Mouse (Mus musculus): ENCODE data around the gene Ogfod2. TPM values are rescaled to one million over a fixed set of nuclear protein-coding genes. Genes with fewer than 3 reads are reported as not detected.

Gene Ogfod2
- polyA plus RNA-seq, 1 experiment from 2014 or later = 15.0 TPM

DNA sequence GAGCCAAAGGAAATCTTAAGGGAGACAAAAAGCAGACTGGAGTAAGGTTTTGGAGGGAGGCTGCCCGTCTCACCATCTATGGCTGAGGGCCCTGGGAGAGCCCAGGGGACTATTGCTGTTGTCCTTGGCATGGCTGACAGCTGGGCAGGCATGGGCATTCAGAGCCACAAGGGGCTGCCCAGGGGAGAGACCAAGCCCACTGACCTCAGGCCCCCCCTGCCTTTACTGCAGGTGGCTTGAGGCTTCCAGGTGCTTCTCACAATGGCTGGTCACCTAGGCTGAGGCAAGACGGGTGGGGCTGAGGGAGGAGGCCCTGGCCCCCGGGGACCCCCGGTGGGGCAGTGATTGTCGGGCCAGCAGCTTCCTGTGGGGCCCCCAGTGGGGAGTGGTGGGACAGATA lies 7.1 kb downstream of the Ogfod2 start:
- H3K4me1 ChIP-seq (ENCODE audit: control insufficient read depth, low read depth, low read length) = peaks cover 24% of the 10 kb centered on the region
- H3K4me2 ChIP-seq (ENCODE audit: low read depth, low read length) = no peak overlapping the region
- no peak overlapping the region for H3K27ac ChIP-seq (ENCODE audit: low read length)
- no peak overlapping the region for H3K4me3 ChIP-seq (ENCODE audit: low read depth, low read length)
- no peaks in the 10 kb centered on the region for H3K27me3 ChIP-seq (ENCODE audit: control insufficient read depth, insufficient read depth, low read depth, low read length)
- no peak overlapping the region for H3K9ac ChIP-seq (ENCODE audit: low read depth, low read length)
- no peaks in the 10 kb centered on the region for H3K9me3 ChIP-seq (replicated peaks; ENCODE audit: control insufficient read depth, low read length)
- no peak for ATAC-seq (ENCODE audit: low read depth)
- WGBS (ENCODE audit: insufficient replicate concordance) = 50% methylated on average over 5 of the region's 5 CpGs
- peaks cover 11% of the 10 kb centered on the region for H3K36me3 ChIP-seq (ENCODE audit: control insufficient read depth, insufficient read depth)

DNA sequence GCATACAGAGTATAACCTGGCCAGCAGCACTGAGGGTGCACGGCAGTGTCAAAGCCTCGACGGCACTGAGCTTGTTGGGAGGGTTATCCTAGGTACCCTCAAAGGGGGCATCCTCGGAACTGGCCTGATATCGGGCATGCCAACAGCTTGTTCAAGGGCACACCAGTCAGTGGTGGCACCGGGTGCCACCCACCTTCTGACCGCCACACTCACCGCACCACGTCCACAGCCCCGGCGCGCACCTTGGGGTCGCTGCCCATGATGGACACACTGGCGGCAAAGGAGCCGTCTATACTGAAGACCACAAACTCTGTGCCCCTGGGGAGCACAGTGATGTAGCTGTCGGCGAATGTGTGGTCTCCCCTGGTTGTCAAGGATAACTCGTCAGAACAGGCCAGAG lies 10.3 kb downstream of the Ogfod2 start:
- Histone ChIP-seq H3K9me3 (replicated peaks; ENCODE audit: control insufficient read depth, low read length) (no peaks in the 10 kb centered on the region), H3K4me2 (ENCODE audit: low read depth, low read length) (no peak overlapping the region), H3K9ac (ENCODE audit: low read depth, low read length) (no peak overlapping the region), H3K4me3 (ENCODE audit: low read depth, low read length) (no peak overlapping the region), H3K36me3 (ENCODE audit: control insufficient read depth, insufficient read depth) (peaks cover 11% of the 10 kb centered on the region), H3K27me3 (ENCODE audit: control insufficient read depth, insufficient read depth, low read depth, low read length) (no peaks in the 10 kb centered on the region), H3K27ac (ENCODE audit: low read length) (no peak overlapping the region), H3K4me1 (ENCODE audit: control insufficient read depth, low read depth, low read length) (peaks cover 4% of the 10 kb centered on the region; the same call in 1 of the 2 replicates)
- no peak for ATAC-seq (ENCODE audit: low read depth)
- WGBS (ENCODE audit: insufficient replicate concordance) = 85% methylated on average over 18 of the region's 18 CpGs

DNA sequence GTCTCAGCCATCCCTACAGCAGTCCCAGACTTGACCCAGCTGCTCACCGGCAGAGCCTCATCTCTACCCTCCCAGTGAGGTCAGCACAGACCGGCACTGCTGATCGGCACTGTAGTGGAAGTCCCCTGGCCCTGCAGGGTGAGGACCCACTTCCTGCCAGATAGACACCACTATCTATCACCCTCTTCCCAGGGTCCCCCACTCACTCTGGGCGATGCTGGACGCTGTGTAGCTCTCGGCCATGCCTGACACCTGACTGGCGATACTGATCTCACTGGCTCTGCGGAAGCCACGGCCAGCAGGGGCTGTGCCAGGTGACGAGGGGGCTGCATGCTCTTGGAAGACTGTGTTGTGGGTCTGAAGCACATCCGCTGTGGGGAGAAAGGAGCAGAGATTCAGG lies 13.0 kb downstream of the Ogfod2 start:
- H3K27ac ChIP-seq (ENCODE audit: low read length) = no peak overlapping the region
- H3K9ac ChIP-seq (ENCODE audit: low read depth, low read length) = no peak overlapping the region
- H3K9me3 ChIP-seq (replicated peaks; ENCODE audit: control insufficient read depth, low read length) = no peaks in the 10 kb centered on the region
- H3K4me1 ChIP-seq (ENCODE audit: control insufficient read depth, low read depth, low read length) = no peaks in the 10 kb centered on the region
- no peak for ATAC-seq (ENCODE audit: low read depth)
- no peaks in the 10 kb centered on the region for H3K27me3 ChIP-seq (ENCODE audit: control insufficient read depth, insufficient read depth, low read depth, low read length)
- WGBS (ENCODE audit: insufficient replicate concordance) = 72% methylated on average over 11 of the region's 11 CpGs
- peaks cover 7% of the 10 kb centered on the region for H3K36me3 ChIP-seq (ENCODE audit: control insufficient read depth, insufficient read depth)
- no peak overlapping the region for H3K4me2 ChIP-seq (ENCODE audit: low read depth, low read length)
- no peak overlapping the region for H3K4me3 ChIP-seq (ENCODE audit: low read depth, low read length)

DNA sequence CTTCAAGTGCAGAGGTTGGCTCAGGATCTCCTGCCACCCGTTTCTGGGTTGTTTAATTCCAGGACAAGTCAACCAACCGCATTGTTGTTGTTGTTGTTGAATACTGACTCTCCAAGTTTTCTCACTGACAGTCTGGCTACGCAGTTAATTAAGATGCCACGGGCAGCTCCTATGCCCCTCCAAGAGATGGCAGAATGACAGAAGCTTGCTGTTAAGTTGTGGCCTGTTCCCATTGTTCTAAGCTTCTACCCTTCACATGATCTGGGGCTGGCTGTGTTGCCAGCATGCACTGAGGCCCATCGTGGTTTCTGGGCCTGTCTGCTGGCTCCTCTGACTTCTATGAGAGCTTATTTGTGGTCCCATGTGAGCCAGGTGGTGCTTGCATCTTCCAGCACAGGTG lies 22.2 kb downstream of the Ogfod2 start:
- H3K4me1 ChIP-seq (ENCODE audit: control insufficient read depth, low read depth, low read length) = no peaks in the 10 kb centered on the region
- no peak overlapping the region for H3K4me3 ChIP-seq (ENCODE audit: low read depth, low read length)
- H3K9ac ChIP-seq (ENCODE audit: low read depth, low read length) = no peak overlapping the region
- H3K27me3 ChIP-seq (ENCODE audit: control insufficient read depth, insufficient read depth, low read depth, low read length) = no peaks in the 10 kb centered on the region
- WGBS (ENCODE audit: insufficient replicate concordance) = 73% methylated on average over 5 of the region's 5 CpGs
- no peaks in the 10 kb centered on the region for H3K36me3 ChIP-seq (ENCODE audit: control insufficient read depth, insufficient read depth)
- no peaks in the 10 kb centered on the region for H3K9me3 ChIP-seq (replicated peaks; ENCODE audit: control insufficient read depth, low read length)
- no peak overlapping the region for H3K27ac ChIP-seq (ENCODE audit: low read length)
- ATAC-seq (ENCODE audit: low read depth) = no peak
- no peak overlapping the region for H3K4me2 ChIP-seq (ENCODE audit: low read depth, low read length)

DNA sequence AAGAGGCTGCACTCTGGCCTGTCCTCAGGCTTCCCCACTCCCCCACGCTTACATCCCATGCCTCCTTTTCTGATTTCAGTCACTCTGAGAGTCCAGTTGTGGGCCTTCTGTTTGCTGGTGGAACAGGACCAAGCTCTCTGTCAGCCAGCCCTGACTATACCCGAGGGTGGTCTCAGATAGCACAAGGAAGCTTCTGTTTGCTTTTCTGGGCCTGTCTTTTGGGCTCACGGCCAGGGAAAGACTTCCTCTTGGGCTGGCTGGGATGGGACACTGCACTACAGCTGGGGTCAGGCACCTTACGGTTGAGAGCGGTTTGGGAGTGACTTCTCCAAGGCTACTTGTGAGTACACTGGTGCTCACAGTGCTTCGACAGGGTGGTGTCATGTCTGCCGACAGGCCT lies 26.0 kb downstream of the Ogfod2 start:
- Histone ChIP-seq H3K9me3 (replicated peaks; ENCODE audit: control insufficient read depth, low read length) (no peaks in the 10 kb centered on the region), H3K9ac (ENCODE audit: low read depth, low read length) (no peak overlapping the region), H3K4me3 (ENCODE audit: low read depth, low read length) (no peak overlapping the region), H3K36me3 (ENCODE audit: control insufficient read depth, insufficient read depth) (peaks cover 12% of the 10 kb centered on the region), H3K27me3 (ENCODE audit: control insufficient read depth, insufficient read depth, low read depth, low read length) (no peaks in the 10 kb centered on the region), H3K27ac (ENCODE audit: low read length) (no peak overlapping the region), H3K4me2 (ENCODE audit: low read depth, low read length) (no peak overlapping the region), H3K4me1 (ENCODE audit: control insufficient read depth, low read depth, low read length) (no peaks in the 10 kb centered on the region)
- WGBS (ENCODE audit: insufficient replicate concordance) = 75% methylated on average over 7 of the region's 7 CpGs
- ATAC-seq (ENCODE audit: low read depth) = no peak

DNA sequence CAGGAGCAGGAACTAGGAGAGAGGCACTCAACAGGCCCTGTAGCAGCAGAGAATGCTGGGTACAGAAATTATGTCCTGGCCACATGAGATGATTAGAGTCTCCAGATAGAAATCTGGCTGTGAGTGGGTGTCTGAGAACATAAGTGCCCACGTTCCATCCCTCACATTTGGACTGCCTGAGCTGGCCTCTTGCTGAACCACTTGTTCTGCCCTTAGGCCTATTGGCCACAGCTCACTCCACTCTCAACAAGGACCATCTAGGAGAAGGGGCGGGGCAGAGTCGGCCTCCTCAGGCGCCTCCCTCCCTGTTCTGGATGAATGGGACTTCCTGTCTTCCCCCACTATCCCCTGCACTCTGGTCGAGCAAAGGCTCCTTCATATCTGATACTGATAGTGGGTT lies 36.9 kb downstream of the Ogfod2 start:
- 43% methylated on average over 5 of the region's 5 CpGs for WGBS (ENCODE audit: insufficient replicate concordance)

DNA sequence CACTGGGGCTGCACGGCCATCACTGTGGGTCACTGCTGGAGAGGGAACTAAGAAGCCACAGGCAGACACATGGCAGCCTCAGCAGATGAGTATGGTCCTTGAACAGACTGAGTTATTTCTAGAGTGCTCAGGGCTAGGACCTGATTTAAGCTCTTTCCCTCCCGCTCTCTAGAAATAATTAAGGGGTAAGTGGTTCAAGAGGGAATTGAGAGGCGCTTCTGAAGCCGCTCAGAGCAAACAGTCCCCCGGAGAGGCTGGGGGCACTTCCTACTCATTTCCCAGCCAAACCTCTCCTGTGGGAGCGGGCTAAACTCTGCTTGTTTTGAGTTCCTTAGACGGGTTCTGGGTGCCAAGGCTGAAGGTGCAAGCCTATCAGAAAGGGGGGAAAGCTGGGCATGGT lies 38.8 kb downstream of the Ogfod2 start:
- Histone ChIP-seq H3K4me1 (ENCODE audit: control insufficient read depth, low read depth, low read length) (no peaks in the 10 kb centered on the region), H3K27me3 (ENCODE audit: control insufficient read depth, insufficient read depth, low read depth, low read length) (no peaks in the 10 kb centered on the region), H3K36me3 (ENCODE audit: control insufficient read depth, insufficient read depth) (no peaks in the 10 kb centered on the region), H3K4me3 (ENCODE audit: low read depth, low read length) (no peak overlapping the region), H3K9ac (ENCODE audit: low read depth, low read length) (no peak overlapping the region), H3K27ac (ENCODE audit: low read length) (no peak overlapping the region), H3K4me2 (ENCODE audit: low read depth, low read length) (no peak overlapping the region), H3K9me3 (replicated peaks; ENCODE audit: control insufficient read depth, low read length) (no peaks in the 10 kb centered on the region)
- 84% methylated on average over 7 of the region's 7 CpGs for WGBS (ENCODE audit: insufficient replicate concordance)
- ATAC-seq (ENCODE audit: low read depth) = no peak

More for the DNA sequence above, 36.9 kb downstream of the Ogfod2 start:
- Histone ChIP-seq H3K9me3 (replicated peaks; ENCODE audit: control insufficient read depth, low read length) (no peaks in the 10 kb centered on the region), H3K36me3 (ENCODE audit: control insufficient read depth, insufficient read depth) (no peaks in the 10 kb centered on the region), H3K4me3 (ENCODE audit: low read depth, low read length) (no peak overlapping the region), H3K27ac (ENCODE audit: low read length) (no peak overlapping the region), H3K4me2 (ENCODE audit: low read depth, low read length) (no peak overlapping the region), H3K27me3 (ENCODE audit: control insufficient read depth, insufficient read depth, low read depth, low read length) (no peaks in the 10 kb centered on the region), H3K4me1 (ENCODE audit: control insufficient read depth, low read depth, low read length) (no peaks in the 10 kb centered on the region), H3K9ac (ENCODE audit: low read depth, low read length) (no peak overlapping the region)
- ATAC-seq (ENCODE audit: low read depth) = no peak

DNA sequence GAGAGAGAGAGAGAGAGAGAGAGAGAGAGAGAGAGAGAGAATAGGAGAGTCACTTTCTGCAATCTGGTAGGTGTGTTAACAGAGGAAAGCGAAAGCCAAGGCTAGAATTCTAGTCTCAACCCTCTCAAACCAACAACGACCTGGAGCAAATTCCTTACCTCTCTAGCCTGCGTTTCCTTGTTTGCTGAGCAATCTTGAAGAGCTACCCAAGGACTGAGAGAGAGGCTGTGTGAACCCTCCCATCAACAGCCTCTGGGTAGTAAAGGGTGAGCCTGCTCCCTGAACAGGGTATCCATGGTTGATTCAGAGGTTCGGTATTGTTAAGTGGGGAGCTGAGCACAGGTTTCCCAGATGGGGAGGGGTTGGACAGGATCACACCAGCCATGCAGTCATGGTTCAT lies 40.6 kb downstream of the Ogfod2 start:
- WGBS (ENCODE audit: insufficient replicate concordance) = 75% methylated on average over 4 of the region's 4 CpGs
- H3K4me3 ChIP-seq (ENCODE audit: low read depth, low read length) = no peak overlapping the region
- H3K9me3 ChIP-seq (replicated peaks; ENCODE audit: control insufficient read depth, low read length) = no peaks in the 10 kb centered on the region
- no peaks in the 10 kb centered on the region for H3K36me3 ChIP-seq (ENCODE audit: control insufficient read depth, insufficient read depth)
- no peak overlapping the region for H3K4me2 ChIP-seq (ENCODE audit: low read depth, low read length)
- no peaks in the 10 kb centered on the region for H3K4me1 ChIP-seq (ENCODE audit: control insufficient read depth, low read depth, low read length)
- no peak for ATAC-seq (ENCODE audit: low read depth)
- H3K27me3 ChIP-seq (ENCODE audit: control insufficient read depth, insufficient read depth, low read depth, low read length) = no peaks in the 10 kb centered on the region
- no peak overlapping the region for H3K9ac ChIP-seq (ENCODE audit: low read depth, low read length)
- H3K27ac ChIP-seq (ENCODE audit: low read length) = no peak overlapping the region

DNA sequence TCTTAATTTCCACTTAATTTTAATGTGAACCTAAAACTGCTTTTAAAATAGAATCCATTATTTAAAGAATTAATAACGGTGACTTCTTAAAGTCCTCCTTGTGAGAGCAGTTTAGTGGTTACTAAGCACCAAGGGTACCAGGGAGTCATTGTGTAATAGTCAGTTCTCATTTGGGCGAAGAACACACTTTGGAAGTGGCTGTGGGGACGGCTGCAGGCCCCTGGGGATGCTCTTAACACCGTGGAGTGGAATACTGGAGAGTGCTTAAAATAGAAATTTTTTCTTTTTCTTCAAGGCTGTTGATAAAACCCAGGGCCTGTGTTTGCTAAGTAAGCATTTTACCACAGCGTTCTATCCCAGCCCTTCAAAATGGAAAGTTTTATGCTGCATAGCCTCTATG lies 43.8 kb downstream of the Ogfod2 start:
- ATAC-seq (ENCODE audit: low read depth) = no peak
- no peak overlapping the region for H3K4me3 ChIP-seq (ENCODE audit: low read depth, low read length)
- no peaks in the 10 kb centered on the region for H3K36me3 ChIP-seq (ENCODE audit: control insufficient read depth, insufficient read depth)
- no peak overlapping the region for H3K9ac ChIP-seq (ENCODE audit: low read depth, low read length)
- no peak overlapping the region for H3K27ac ChIP-seq (ENCODE audit: low read length)
- no peak overlapping the region for H3K4me2 ChIP-seq (ENCODE audit: low read depth, low read length)
- no peaks in the 10 kb centered on the region for H3K4me1 ChIP-seq (ENCODE audit: control insufficient read depth, low read depth, low read length)
- H3K27me3 ChIP-seq (ENCODE audit: control insufficient read depth, insufficient read depth, low read depth, low read length) = no peaks in the 10 kb centered on the region
- H3K9me3 ChIP-seq (replicated peaks; ENCODE audit: control insufficient read depth, low read length) = no peaks in the 10 kb centered on the region
- 70% methylated on average over 5 of the region's 5 CpGs for WGBS (ENCODE audit: insufficient replicate concordance)

DNA sequence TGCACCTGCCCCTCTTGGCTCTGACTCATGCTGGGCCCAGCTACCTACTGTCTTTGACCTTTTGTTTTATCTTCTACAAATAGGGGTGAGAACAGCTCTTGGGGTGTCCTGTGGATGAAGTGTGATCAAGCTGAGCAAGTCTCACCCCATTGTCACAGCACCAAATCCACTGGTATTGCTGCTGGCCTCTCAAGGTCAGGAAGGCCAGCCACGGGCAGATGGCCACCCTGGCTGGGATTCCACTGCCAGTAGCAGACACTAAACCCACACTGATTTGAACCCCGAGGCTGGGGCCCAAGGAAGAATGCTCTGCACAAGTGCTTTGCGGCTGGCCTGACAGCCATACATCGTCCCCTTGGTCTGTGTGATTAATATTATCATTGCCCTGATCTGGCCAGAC lies 46.2 kb downstream of the Ogfod2 start:
- no peaks in the 10 kb centered on the region for H3K9me3 ChIP-seq (replicated peaks; ENCODE audit: control insufficient read depth, low read length)
- peaks cover 4% of the 10 kb centered on the region for H3K4me1 ChIP-seq (ENCODE audit: control insufficient read depth, low read depth, low read length)
- no peak overlapping the region for H3K4me3 ChIP-seq (ENCODE audit: low read depth, low read length)
- no peak overlapping the region for H3K27ac ChIP-seq (ENCODE audit: low read length)
- no peak for ATAC-seq (ENCODE audit: low read depth)
- no peak overlapping the region for H3K4me2 ChIP-seq (ENCODE audit: low read depth, low read length)
- 58% methylated on average over 4 of the region's 4 CpGs for WGBS (ENCODE audit: insufficient replicate concordance)
- H3K27me3 ChIP-seq (ENCODE audit: control insufficient read depth, insufficient read depth, low read depth, low read length) = no peaks in the 10 kb centered on the region
- no peaks in the 10 kb centered on the region for H3K36me3 ChIP-seq (ENCODE audit: control insufficient read depth, insufficient read depth)
- no peak overlapping the region for H3K9ac ChIP-seq (ENCODE audit: low read depth, low read length)

All from liver, embryonic 16.5 days (tissue).